Mouse (Mus musculus) testis, adult 2 months (tissue): ENCODE data around the gene Slc25a4.

Source experiments
- CTCF ChIP-seq: fragments of 200-500 bp; IDR thresholded peaks from 2 replicates; pipeline ENCODE4 v1.5.1; 2012; ENCODE audit warnings: low read depth, mild to moderate bottlenecking, inconsistent platforms, low read length, moderate library complexity; ENCODE audit not compliant: control insufficient read depth, insufficient read depth, insufficient replicate concordance
- POLR2A ChIP-seq: fragments of 200-500 bp; IDR thresholded peaks from 2 replicates; pipeline ENCODE4 v1.6.1; 2012; ENCODE audit warnings: low read depth, mild to moderate bottlenecking, inconsistent platforms, low read length, moderate library complexity; ENCODE audit not compliant: control insufficient read depth

DNA sequence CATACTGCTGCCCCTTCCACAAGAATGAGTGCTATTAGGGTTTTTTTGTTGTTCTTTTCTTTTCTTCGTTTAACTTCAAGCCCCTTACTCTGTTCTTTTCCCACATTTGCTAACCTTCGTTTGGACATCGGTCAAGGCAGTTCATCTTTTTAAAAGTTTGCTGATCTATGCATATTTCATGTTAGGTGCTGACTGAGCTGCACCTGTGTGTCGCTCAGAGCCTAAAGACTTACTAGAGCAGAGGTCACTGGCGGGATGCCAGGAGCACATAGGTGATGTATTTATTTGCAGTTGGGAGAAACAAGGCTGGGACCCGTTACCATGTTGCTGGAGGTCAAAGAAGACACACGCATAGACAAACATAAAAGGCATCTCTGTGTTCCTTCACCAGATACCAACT is 1.1 kb upstream of the Slc25a4 start:
- TF ChIP-seq CTCF (no peak), POLR2A (no peak)
